In genomic region chr8:114947921-114948320, GRCm38 (mm10) we compare ENCODE assay signal across 25 mouse cellular contexts.
"Had no signal": no experiment of that assay in that cellular context is flagged by ENCODE, and none has a peak within 500 bp of the region (broad histone marks: within the 10 kb centered on the region; RNA-seq: fewer than 3 reads in every experiment).

No protein-coding gene starts in this region.

- H3K27me3 ChIP-seq: heart, embryonic 12.5 days; hindbrain, embryonic 13.5 days; liver, embryonic 12.5 days had no signal

- H3K4me2 ChIP-seq: heart, embryonic 12.5 days; hindbrain, embryonic 13.5 days; hindbrain, embryonic 15.5 days; kidney, embryonic 15.5 days; limb, embryonic 13.5 days; limb, embryonic 15.5 days; liver, embryonic 12.5 days had no signal

- ATAC-seq: hindbrain, postnatal 0 days; intestine, embryonic 16.5 days; liver, embryonic 12.5 days had no signal

- DNase-seq: gastrocnemius, postnatal 10 days; gastrocnemius, postnatal 25 days; heart, adult 18-20 months; heart, postnatal 10 days; heart, postnatal 4 days; kidney, adult 11 months; kidney, adult 2 months; kidney, adult 9 months; kidney, postnatal 14 days; kidney, postnatal 36 days; layer of hippocampus, adult 9-11 months; layer of hippocampus, postnatal 36 days; left cerebral cortex, postnatal 4 days had no signal

- H3K9me3 ChIP-seq: heart, embryonic 10.5 days; heart, embryonic 12.5 days; hindbrain, embryonic 13.5 days; hindbrain, embryonic 15.5 days; kidney, embryonic 15.5 days; limb, embryonic 13.5 days; limb, embryonic 15.5 days; liver, embryonic 12.5 days had no signal

- H3K27ac ChIP-seq: heart, embryonic 10.5 days; hindbrain, embryonic 13.5 days; hindbrain, embryonic 15.5 days; hindbrain, postnatal 0 days; kidney, embryonic 15.5 days; kidney, postnatal 0 days; limb, embryonic 13.5 days; limb, embryonic 15.5 days; liver, embryonic 12.5 days; liver, embryonic 14.5 days had no signal

- H3K36me3 ChIP-seq: heart, embryonic 10.5 days; heart, embryonic 12.5 days; hindbrain, embryonic 13.5 days; hindbrain, embryonic 15.5 days; kidney, embryonic 15.5 days; limb, embryonic 13.5 days; limb, embryonic 15.5 days; liver, embryonic 12.5 days had no signal

- H3K4me3 ChIP-seq: heart, embryonic 10.5 days; heart, embryonic 12.5 days; hindbrain, embryonic 13.5 days; hindbrain, embryonic 15.5 days; kidney, embryonic 15.5 days; limb, embryonic 13.5 days; limb, embryonic 15.5 days; liver, embryonic 12.5 days had no signal

- H3K9ac ChIP-seq: heart, embryonic 12.5 days; hindbrain, embryonic 13.5 days; hindbrain, embryonic 15.5 days; kidney, embryonic 15.5 days; limb, embryonic 13.5 days; limb, embryonic 15.5 days; liver, embryonic 12.5 days; liver, embryonic 14.5 days had no signal

- H3K4me1 ChIP-seq: heart, embryonic 10.5 days; heart, embryonic 12.5 days; hindbrain, embryonic 13.5 days; hindbrain, embryonic 15.5 days; limb, embryonic 13.5 days; limb, embryonic 15.5 days; liver, embryonic 12.5 days had no signal
